23 mouse cellular contexts compared by ENCODE assay signal in the genomic region with DNA sequence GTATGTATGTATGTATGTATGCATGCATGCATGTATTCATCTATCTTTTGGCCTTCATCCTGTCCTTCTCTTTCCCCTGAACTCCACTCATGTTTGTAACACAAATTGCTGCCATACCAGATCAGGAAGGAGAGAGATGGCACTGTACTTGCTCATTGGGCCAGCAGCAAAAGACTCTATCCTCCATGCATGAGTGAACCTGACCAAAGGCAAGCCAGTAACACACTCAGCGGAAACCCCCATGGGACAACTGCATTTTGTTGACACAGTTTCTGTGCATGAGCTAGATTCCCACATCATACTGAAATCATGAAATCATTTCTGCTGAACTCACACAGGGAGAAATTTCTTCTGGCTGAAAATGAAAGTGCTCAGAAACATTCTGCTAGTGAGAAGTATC.
DNase-seq lines count a peak whose midpoint lies in the region; ATAC-seq and TF ChIP-seq lines count a peak whose summit lies in the region.
"Had no signal": no experiment of that assay in that cellular context is flagged by ENCODE, and none has a peak within 500 bp of the region (broad histone marks: within the 10 kb centered on the region; RNA-seq: fewer than 3 reads in every experiment).

No protein-coding gene starts in this region.

- no peaks in the 10 kb centered on the region for H3K27me3 ChIP-seq in heart, embryonic 10.5 days (ENCODE audit: insufficient read depth, poor library complexity, severe bottlenecking)
- H3K27me3 ChIP-seq in Patski: no peaks in the 10 kb centered on the region
- H3K27me3 ChIP-seq: embryonic facial prominence, embryonic 12.5 days; forebrain, embryonic 13.5 days; forebrain, embryonic 15.5 days had no signal

- CTCF ChIA-PET in Patski (lab: Charles Lee): interaction anchor here (1.4 kb wide), 1 partner anchor 10 kb away, joined by 4 read pairs; no protein-coding TSS in a partner anchor

- POLR2A ChIA-PET in Patski (lab: Charles Lee): no interaction called here

- DNase-seq in heart, adult 11 months: peak; percentile 64
- DNase-seq in heart, embryonic 10.5 days (ENCODE audit: low spot score): no peak
- DNase-seq in Patski (ENCODE audit: low read depth, low spot score): peak; percentile 22
- peak; percentile 32 for DNase-seq in retina, embryonic 14.5 days (ENCODE audit: low spot score)
- DNase-seq in skeletal muscle tissue, adult 2 months (ENCODE audit: low read depth, low spot score): peak; percentile 10
- no peak for DNase-seq in right cerebral cortex, postnatal 14 days
- no peak for DNase-seq in embryo, embryonic 9.5 days (ENCODE audit: extremely low spot score)
- DNase-seq in left cerebral cortex, postnatal 4 days: no peak
- DNase-seq: adrenal gland, adult 2 months; adrenal gland, postnatal 10 days; adrenal gland, postnatal 25 days; cerebellum, adult 11 months; cerebellum, adult 18-20 months; cerebellum, adult 8-10 months; cerebellum, adult 9-11 months; cerebellum, postnatal 14 days; cerebellum, postnatal 36 days; embryo, embryonic 11 days; forebrain, postnatal 0 days had no signal

- in situ Hi-C loops in Patski (cut with MboI; ENCODE audit: low pct_unique_long_range_greater_than_20kb): no loop called here

- TF ChIP-seq CTCF in Patski (IDR thresholded peaks at IDR 0.05): no peak

- 94% methylated on average over 1 of the region's 1 CpGs for WGBS in heart, embryonic 10.5 days

- ATAC-seq in Patski: no peak
- ATAC-seq: forebrain, embryonic 13.5 days; forebrain, embryonic 15.5 days; forebrain, postnatal 0 days had no signal

- H3K4me3 ChIP-seq in heart, embryonic 10.5 days: no peak overlapping the region
- H3K4me3 ChIP-seq: embryonic facial prominence, embryonic 10.5 days; embryonic facial prominence, embryonic 12.5 days; forebrain, embryonic 13.5 days; forebrain, embryonic 15.5 days had no signal

- no peaks in the 10 kb centered on the region for H3K9me3 ChIP-seq in heart, embryonic 10.5 days
- H3K9me3 ChIP-seq: embryonic facial prominence, embryonic 10.5 days; embryonic facial prominence, embryonic 12.5 days; forebrain, embryonic 13.5 days; forebrain, embryonic 15.5 days had no signal

- no peaks in the 10 kb centered on the region for H3K4me1 ChIP-seq in heart, embryonic 10.5 days
- H3K4me1 ChIP-seq: embryonic facial prominence, embryonic 10.5 days; embryonic facial prominence, embryonic 12.5 days; forebrain, embryonic 13.5 days; forebrain, embryonic 15.5 days had no signal

- intact Hi-C loops in left cerebral cortex, postnatal 4 days (cut with DNase I): no loop called here

- H3K36me3 ChIP-seq in heart, embryonic 10.5 days: no peaks in the 10 kb centered on the region
- H3K36me3 ChIP-seq: embryonic facial prominence, embryonic 10.5 days; embryonic facial prominence, embryonic 12.5 days; forebrain, embryonic 15.5 days had no signal

- no peak overlapping the region for H3K27ac ChIP-seq in heart, embryonic 10.5 days
- H3K27ac ChIP-seq: embryonic facial prominence, embryonic 10.5 days; embryonic facial prominence, embryonic 12.5 days; forebrain, embryonic 13.5 days; forebrain, embryonic 15.5 days had no signal

Comparison
In these comparisons a context has a peak if more than half of its experiments do, and no peak if none do; other contexts are left out.
1. DNase-seq: peak in heart, adult 11 months (single experiment), Patski (single experiment), retina, embryonic 14.5 days (single experiment) and skeletal muscle tissue, adult 2 months (single experiment); none in heart, embryonic 10.5 days (single experiment), right cerebral cortex, postnatal 14 days (single experiment), embryo, embryonic 9.5 days (single experiment) and left cerebral cortex, postnatal 4 days (single experiment).